Mouse (Mus musculus) embryonic facial prominence, embryonic 12.5 days (tissue): ENCODE measurements at regions not wholly inside any gene's neighbourhood (a gene's known extent, or its start where the extent isn't known, plus 50 kb on each side); places are given as distances from the start of the nearest gene placed in this dataset.
"Not testable (repeated sequence)": the region's sequence is repeated elsewhere in the genome, so short reads cannot be mapped to it uniquely, and the experiment has no call there.

Experiments used
- ATAC-seq: fragments of 200-750 bp; cut with Nextera tagmentation; 2 replicates; pipeline ENCODE4 v1.8.0; 2017; ENCODE audit not compliant: insufficient number of reproducible peaks, insufficient read depth, low FRiP score, low TSS enrichment
- H3K27ac ChIP-seq: fragments of 300-500 bp; sonication (generic); 2 replicates; pipeline ENCODE4 v1.5.1; 2016; ENCODE audit warnings: mild to moderate bottlenecking
- H3K27me3 ChIP-seq: fragments of 300-500 bp; sonication (generic); 2 replicates; pipeline ENCODE4 v1.6.1; 2016; ENCODE audit warnings: mild to moderate bottlenecking, moderate library complexity
- H3K36me3 ChIP-seq: fragments of 300-500 bp; sonication (generic); 2 replicates; pipeline ENCODE4 v1.6.1; 2016; ENCODE audit warnings: mild to moderate bottlenecking
- H3K4me1 ChIP-seq: fragments of 300-500 bp; sonication (generic); 2 replicates; pipeline ENCODE4 v1.6.1; 2016
- H3K4me2 ChIP-seq: fragments of 300-500 bp; sonication (generic); replicated peaks from 2 replicates; pipeline ENCODE4 v1.6.1; 2016; ENCODE audit warnings: mild to moderate bottlenecking, moderate library complexity
- H3K4me3 ChIP-seq: fragments of 300-500 bp; sonication (generic); 2 replicates; pipeline ENCODE4 v1.5.1; 2016; ENCODE audit warnings: mild to moderate bottlenecking
- H3K9ac ChIP-seq: fragments of 300-500 bp; sonication (generic); 2 replicates; pipeline ENCODE4 v1.6.1; 2016; ENCODE audit warnings: mild to moderate bottlenecking, moderate library complexity
- H3K9me3 ChIP-seq: fragments of 300-500 bp; sonication (generic); 2 replicates; pipeline ENCODE4 v1.6.1; 2016; ENCODE audit warnings: mild to moderate bottlenecking, moderate library complexity
- WGBS: fragments of 180-500 bp; shearing (Covaris S2); methylation state at CpG from one replicate; pipeline ENCODE4 v1.1.7; 2016; 5-methylcytosine and 5-hydroxymethylcytosine counted together

- 74% methylated on average over 2 of the region's 2 CpGs for WGBS
These were observed 77.1 kb downstream of the Olfr721-ps1 start for GRCm38 (mm10) chr14:14478159-14478558.

DNA sequence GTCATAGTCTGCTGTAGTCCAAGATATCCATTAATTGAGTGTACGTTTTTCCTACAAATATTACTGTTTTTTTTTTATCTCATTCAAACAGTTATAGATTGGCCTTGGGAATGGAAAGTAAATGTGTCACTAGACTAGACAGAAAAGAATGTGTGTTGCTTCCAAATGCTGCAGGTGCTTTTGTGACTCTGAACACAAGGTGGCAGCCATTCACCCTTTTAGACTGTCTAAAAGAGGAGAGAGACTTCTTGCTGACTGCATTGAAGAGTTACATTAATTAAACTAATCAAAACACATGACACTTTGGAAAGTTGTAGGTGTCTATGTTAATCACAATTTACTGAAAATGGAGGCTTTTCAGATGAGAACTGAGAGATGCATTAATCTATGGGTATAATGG is 80.7 kb downstream of the Olfr721-ps1 start:
- 63% methylated on average over 1 of the region's 1 CpGs for WGBS
- H3K9ac ChIP-seq, result no peak overlapping the region
- no peak for ATAC-seq

More at GRCm38 (mm10) chr14:14478159-14478558, 77.1 kb downstream of the Olfr721-ps1 start:
- not testable (repeated sequence) for H3K36me3 ChIP-seq, H3K9me3 ChIP-seq, ATAC-seq, H3K27ac ChIP-seq, H3K4me1 ChIP-seq, H3K4me2 ChIP-seq, H3K9ac ChIP-seq, H3K27me3 ChIP-seq, H3K4me3 ChIP-seq

DNA sequence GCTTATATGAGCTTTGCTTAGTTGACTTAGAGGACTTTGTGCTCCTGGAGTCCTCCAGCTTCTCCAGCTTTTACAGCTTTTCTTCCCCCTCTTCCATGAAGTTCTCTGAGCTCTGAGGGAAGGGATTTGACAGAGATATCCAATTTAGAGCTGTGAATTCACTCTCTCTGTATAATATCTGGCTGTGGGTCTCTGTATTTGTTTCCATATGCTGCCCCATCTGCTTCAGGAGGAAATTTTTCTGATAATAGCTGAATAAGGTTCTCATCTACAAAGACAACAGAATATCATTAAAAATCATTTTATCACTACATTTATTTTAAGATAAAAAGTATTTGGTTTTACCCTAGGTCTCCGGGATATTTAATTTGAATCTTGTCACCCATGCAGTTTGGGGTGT is 85.3 kb downstream of the Olfr721-ps1 start:
- WGBS, result 95% methylated on average over 1 of the region's 1 CpGs
- Histone ChIP-seq H3K27me3 (no peaks in the 10 kb centered on the region), H3K9ac (no peak overlapping the region), H3K4me2 (no peak overlapping the region), H3K4me1 (no peaks in the 10 kb centered on the region), H3K4me3 (no peak overlapping the region), H3K27ac (no peak overlapping the region), H3K9me3 (no peaks in the 10 kb centered on the region), H3K36me3 (no peaks in the 10 kb centered on the region)
- ATAC-seq, result no peak

More for the DNA sequence above, 80.7 kb downstream of the Olfr721-ps1 start:
- Histone ChIP-seq H3K4me1 (no peaks in the 10 kb centered on the region), H3K9me3 (no peaks in the 10 kb centered on the region), H3K4me2 (no peak overlapping the region), H3K27ac (no peak overlapping the region), H3K27me3 (no peaks in the 10 kb centered on the region), H3K4me3 (no peak overlapping the region), H3K36me3 (no peaks in the 10 kb centered on the region)

- no peak overlapping the region for H3K27ac ChIP-seq
These were observed 89.4 kb downstream of the Olfr721-ps1 start for GRCm38 (mm10) chr14:14490501-14490900.

GRCm38 (mm10) chr14:14492041-14492440 is 90.9 kb downstream of the Olfr721-ps1 start:
- Histone ChIP-seq H3K9me3 (no peaks in the 10 kb centered on the region), H3K4me1 (no peaks in the 10 kb centered on the region), H3K27me3 (no peaks in the 10 kb centered on the region), H3K36me3 (no peaks in the 10 kb centered on the region), H3K4me2 (no peak overlapping the region), H3K4me3 (no peak overlapping the region), H3K27ac (no peak overlapping the region), H3K9ac (no peak overlapping the region)
- no peak for ATAC-seq

More at GRCm38 (mm10) chr14:14490501-14490900, 89.4 kb downstream of the Olfr721-ps1 start:
- no peak overlapping the region for H3K4me2 ChIP-seq
- no peaks in the 10 kb centered on the region for H3K27me3 ChIP-seq
- ATAC-seq, result no peak
- H3K9ac ChIP-seq, result no peak overlapping the region
- H3K9me3 ChIP-seq, result no peaks in the 10 kb centered on the region
- H3K4me1 ChIP-seq, result no peaks in the 10 kb centered on the region
- no peaks in the 10 kb centered on the region for H3K36me3 ChIP-seq
- H3K4me3 ChIP-seq, result no peak overlapping the region

GRCm38 (mm10) chr14:14511927-14512326 is 110.8 kb downstream of the Olfr721-ps1 start:
- Histone ChIP-seq H3K4me2 (no peak overlapping the region), H3K27ac (no peak overlapping the region), H3K4me3 (no peak overlapping the region), H3K27me3 (no peaks in the 10 kb centered on the region), H3K9me3 (no peaks in the 10 kb centered on the region), H3K9ac (no peak overlapping the region), H3K4me1 (no peaks in the 10 kb centered on the region), H3K36me3 (no peaks in the 10 kb centered on the region)
- WGBS, result 87% methylated on average over 4 of the region's 4 CpGs
- no peak for ATAC-seq

GRCm38 (mm10) chr14:14513056-14513455 is 112.0 kb downstream of the Olfr721-ps1 start:
- Histone ChIP-seq H3K4me3 (no peak overlapping the region), H3K4me1 (no peaks in the 10 kb centered on the region), H3K9ac (no peak overlapping the region), H3K36me3 (no peaks in the 10 kb centered on the region), H3K27ac (no peak overlapping the region), H3K4me2 (no peak overlapping the region), H3K9me3 (no peaks in the 10 kb centered on the region), H3K27me3 (no peaks in the 10 kb centered on the region)
- ATAC-seq, result no peak
- 91% methylated on average over 2 of the region's 2 CpGs for WGBS

GRCm38 (mm10) chr14:14513498-14513897 is 112.4 kb downstream of the Olfr721-ps1 start:
- Histone ChIP-seq H3K9ac (no peak overlapping the region), H3K27ac (no peak overlapping the region), H3K9me3 (no peaks in the 10 kb centered on the region), H3K36me3 (no peaks in the 10 kb centered on the region), H3K27me3 (no peaks in the 10 kb centered on the region), H3K4me3 (no peak overlapping the region), H3K4me2 (no peak overlapping the region), H3K4me1 (no peaks in the 10 kb centered on the region)
- 71% methylated on average over 3 of the region's 3 CpGs for WGBS
- no peak for ATAC-seq

GRCm38 (mm10) chr14:14514440-14515172 is 113.5 kb downstream of the Olfr721-ps1 start:
- no peaks in the 10 kb centered on the region for H3K4me1 ChIP-seq
- WGBS, result 65% methylated on average over 1 of the region's 1 CpGs
- peak; percentile 41; the same call in 1 of the 2 replicates for ATAC-seq
- no peaks in the 10 kb centered on the region for H3K36me3 ChIP-seq
- no peak overlapping the region for H3K9ac ChIP-seq
- H3K4me3 ChIP-seq, result no peak overlapping the region
- no peaks in the 10 kb centered on the region for H3K27me3 ChIP-seq
- H3K4me2 ChIP-seq, result no peak overlapping the region
- H3K27ac ChIP-seq, result no peak overlapping the region
- H3K9me3 ChIP-seq, result no peaks in the 10 kb centered on the region

DNA sequence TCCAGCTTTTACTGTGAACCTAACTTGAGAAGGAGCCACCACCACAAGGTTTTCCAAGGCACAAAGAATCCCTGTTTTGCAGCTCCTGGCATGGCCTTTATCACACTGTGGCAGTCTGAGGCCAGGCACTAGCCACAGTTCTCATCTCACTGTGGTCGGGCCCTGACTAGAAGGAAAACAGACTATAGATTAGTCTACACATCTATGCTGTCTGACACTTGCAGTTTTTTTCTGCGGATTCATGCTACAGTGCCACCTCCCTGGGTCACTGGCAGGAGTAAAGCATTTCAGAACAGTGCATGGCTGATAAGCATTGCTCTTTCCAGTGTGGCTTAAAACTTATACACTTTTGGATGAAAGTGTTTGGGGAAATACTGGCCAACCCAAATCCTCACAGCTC is 114.3 kb downstream of the Olfr721-ps1 start:
- no peak overlapping the region for H3K9ac ChIP-seq
- H3K9me3 ChIP-seq, result no peaks in the 10 kb centered on the region
- no peak for ATAC-seq
- H3K4me3 ChIP-seq, result no peak overlapping the region
- no peaks in the 10 kb centered on the region for H3K36me3 ChIP-seq
- no peaks in the 10 kb centered on the region for H3K4me1 ChIP-seq
- WGBS, result 74% methylated on average over 2 of the region's 2 CpGs
- no peak overlapping the region for H3K27ac ChIP-seq
- no peak overlapping the region for H3K4me2 ChIP-seq
- H3K27me3 ChIP-seq, result no peaks in the 10 kb centered on the region

DNA sequence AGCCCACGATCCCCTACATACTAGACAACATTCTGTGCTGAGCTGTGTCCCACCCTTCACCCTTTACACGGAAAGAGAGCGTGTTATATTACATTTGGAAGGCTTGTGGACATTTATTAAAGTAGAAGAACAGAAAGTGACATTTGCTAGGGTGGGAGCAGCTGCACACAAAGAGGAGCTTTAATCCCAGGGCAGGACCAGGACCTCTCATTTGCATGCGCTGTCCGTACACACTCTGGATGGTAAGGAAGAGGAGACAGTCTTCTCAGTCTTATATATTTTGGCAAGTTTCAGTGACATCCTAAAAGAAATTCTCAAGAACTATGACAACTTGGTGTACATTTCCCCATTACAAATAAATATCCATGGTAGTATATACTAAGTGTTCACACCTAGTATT is 114.8 kb downstream of the Olfr721-ps1 start:
- no peak overlapping the region for H3K4me2 ChIP-seq
- H3K9me3 ChIP-seq, result no peaks in the 10 kb centered on the region
- H3K27me3 ChIP-seq, result no peaks in the 10 kb centered on the region
- no peaks in the 10 kb centered on the region for H3K4me1 ChIP-seq
- no peak overlapping the region for H3K27ac ChIP-seq
- no peak overlapping the region for H3K9ac ChIP-seq
- H3K4me3 ChIP-seq, result no peak overlapping the region
- 80% methylated on average over 5 of the region's 5 CpGs for WGBS
- H3K36me3 ChIP-seq, result no peaks in the 10 kb centered on the region
- no peak for ATAC-seq

- H3K9ac ChIP-seq, result no peak overlapping the region
- WGBS, result 85% methylated on average over 1 of the region's 1 CpGs
- no peaks in the 10 kb centered on the region for H3K4me1 ChIP-seq
These were observed 116.9 kb downstream of the Olfr721-ps1 start for GRCm38 (mm10) chr14:14518027-14518426.

More at GRCm38 (mm10) chr14:14518027-14518426, 116.9 kb downstream of the Olfr721-ps1 start:
- Histone ChIP-seq H3K36me3 (no peaks in the 10 kb centered on the region), H3K4me3 (no peak overlapping the region), H3K9me3 (no peaks in the 10 kb centered on the region), H3K4me2 (no peak overlapping the region), H3K27ac (no peak overlapping the region), H3K27me3 (no peaks in the 10 kb centered on the region)
- ATAC-seq, result no peak
